Mouse (Mus musculus) olfactory bulb, adult 2 months (tissue): ENCODE measurements around the gene Zfp866.

Source experiments
- CTCF ChIP-seq: fragments of 200-500 bp; IDR thresholded peaks from 2 replicates; pipeline ENCODE4 v1.5.1; 2012; ENCODE audit warnings: low read depth, mild to moderate bottlenecking, low read length, moderate library complexity; ENCODE audit not compliant: insufficient read depth
- POLR2A ChIP-seq: fragments of 200-500 bp; IDR thresholded peaks from 2 replicates; pipeline ENCODE4 v1.6.1; 2012; ENCODE audit warnings: mild to moderate bottlenecking, low read depth, low read length, moderate library complexity; ENCODE audit not compliant: insufficient read depth

DNA sequence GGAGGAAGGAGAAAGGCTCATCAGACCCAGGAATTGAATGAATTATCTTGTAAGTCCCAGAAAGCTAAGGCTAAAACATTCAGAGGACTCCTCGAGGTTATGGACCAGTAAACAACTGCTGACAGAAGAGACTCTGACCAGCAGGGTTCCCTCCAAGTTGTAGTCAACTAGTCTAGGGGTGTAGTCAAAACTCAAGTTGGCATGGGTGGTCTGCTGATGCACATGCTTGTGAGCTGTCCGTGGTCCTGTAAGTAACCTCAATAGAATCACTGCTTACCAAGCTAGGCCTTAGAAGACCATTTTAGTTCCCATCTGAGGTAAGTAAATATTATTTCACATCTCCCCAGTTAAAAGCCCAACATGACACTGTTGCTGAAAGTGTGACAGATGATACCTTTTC lies 49.7 kb downstream of the Zfp866 start:
- TF ChIP-seq POLR2A (no peak), CTCF (no peak)
